Mouse (Mus musculus): Measurements from ENCODE around the gene Fam181b. TPM values are rescaled to one million over a fixed set of nuclear protein-coding genes. Genes with fewer than 3 reads are reported as not detected.

Fam181b gene
- polyA plus RNA-seq, 1 experiment from 2014 or later: 34.3 TPM

- H3K9me3 ChIP-seq (ENCODE audit: control insufficient read depth, low read length): no peaks in the 10 kb centered on the region
- no peaks in the 10 kb centered on the region for H3K36me3 ChIP-seq (ENCODE audit: control insufficient read depth, insufficient read depth, low read length)
- H3K27me3 ChIP-seq (ENCODE audit: control insufficient read depth, insufficient read depth, low read length): no peaks in the 10 kb centered on the region
- DNase-seq (ENCODE audit: low spot score) (no peak), ATAC-seq (ENCODE audit: low FRiP score) (no peak)
- H3K4me1 ChIP-seq (replicated peaks; ENCODE audit: control insufficient read depth, insufficient read depth, low read length): no peaks in the 10 kb centered on the region
- no peak overlapping the region for H3K9ac ChIP-seq (ENCODE audit: low read depth, low read length)
- WGBS: 86% methylated on average over 2 of the region's 2 CpGs
- H3K4me2 ChIP-seq (replicated peaks; ENCODE audit: low read depth, low read length): no peak overlapping the region
- H3K4me3 ChIP-seq (ENCODE audit: low read depth, low read length): no peak overlapping the region
- H3K27ac ChIP-seq (ENCODE audit: low read depth, low read length): no peak overlapping the region
Observed at GRCm38 (mm10) chr7:93110370-93110965, 30.8 kb downstream of the Fam181b start.

- H3K36me3 ChIP-seq (ENCODE audit: control insufficient read depth, insufficient read depth, low read length): no peaks in the 10 kb centered on the region
- H3K27ac ChIP-seq (ENCODE audit: low read depth, low read length): no peak overlapping the region
- WGBS: 90% methylated on average over 6 of the region's 6 CpGs
- no peak for ATAC-seq (ENCODE audit: low FRiP score)
- no peak overlapping the region for H3K9ac ChIP-seq (ENCODE audit: low read depth, low read length)
- no peak overlapping the region for H3K4me2 ChIP-seq (replicated peaks; ENCODE audit: low read depth, low read length)
- no peak overlapping the region for H3K4me3 ChIP-seq (ENCODE audit: low read depth, low read length)
- DNase-seq (ENCODE audit: low spot score): no peak
- no peaks in the 10 kb centered on the region for H3K4me1 ChIP-seq (replicated peaks; ENCODE audit: control insufficient read depth, insufficient read depth, low read length)
- no peaks in the 10 kb centered on the region for H3K27me3 ChIP-seq (ENCODE audit: control insufficient read depth, insufficient read depth, low read length)
- H3K9me3 ChIP-seq (ENCODE audit: control insufficient read depth, low read length): no peaks in the 10 kb centered on the region
Observed at GRCm38 (mm10) chr7:93111056-93111455, 31.4 kb downstream of the Fam181b start.

- no peaks in the 10 kb centered on the region for H3K4me1 ChIP-seq (replicated peaks; ENCODE audit: control insufficient read depth, insufficient read depth, low read length)
- H3K36me3 ChIP-seq (ENCODE audit: control insufficient read depth, insufficient read depth, low read length): no peaks in the 10 kb centered on the region
- WGBS: 47% methylated on average over 1 of the region's 1 CpGs
- no peaks in the 10 kb centered on the region for H3K27me3 ChIP-seq (ENCODE audit: control insufficient read depth, insufficient read depth, low read length)
- ATAC-seq (ENCODE audit: low FRiP score) (no peak), DNase-seq (ENCODE audit: low spot score) (no peak)
- no peaks in the 10 kb centered on the region for H3K9me3 ChIP-seq (ENCODE audit: control insufficient read depth, low read length)
- H3K4me3 ChIP-seq (ENCODE audit: low read depth, low read length): no peak overlapping the region
- H3K9ac ChIP-seq (ENCODE audit: low read depth, low read length): no peak overlapping the region
- H3K27ac ChIP-seq (ENCODE audit: low read depth, low read length): no peak overlapping the region
- no peak overlapping the region for H3K4me2 ChIP-seq (replicated peaks; ENCODE audit: low read depth, low read length)
Observed at GRCm38 (mm10) chr7:93117561-93117960, 37.9 kb downstream of the Fam181b start.

- H3K4me2 ChIP-seq (replicated peaks; ENCODE audit: low read depth, low read length): no peak overlapping the region
- H3K27ac ChIP-seq (ENCODE audit: low read depth, low read length): no peak overlapping the region
- H3K9me3 ChIP-seq (ENCODE audit: control insufficient read depth, low read length): no peaks in the 10 kb centered on the region
- ATAC-seq (ENCODE audit: low FRiP score) (no peak), DNase-seq (ENCODE audit: low spot score) (no peak)
- 63% methylated on average over 1 of the region's 1 CpGs for WGBS
- H3K4me1 ChIP-seq (replicated peaks; ENCODE audit: control insufficient read depth, insufficient read depth, low read length): no peaks in the 10 kb centered on the region
- H3K9ac ChIP-seq (ENCODE audit: low read depth, low read length): no peak overlapping the region
- H3K27me3 ChIP-seq (ENCODE audit: control insufficient read depth, insufficient read depth, low read length): no peaks in the 10 kb centered on the region
- H3K36me3 ChIP-seq (ENCODE audit: control insufficient read depth, insufficient read depth, low read length): no peaks in the 10 kb centered on the region
- H3K4me3 ChIP-seq (ENCODE audit: low read depth, low read length): no peak overlapping the region
Observed at GRCm38 (mm10) chr7:93123936-93124335, 44.3 kb downstream of the Fam181b start.

Other genes with a start within 250 kb of the Fam181b start
- 18.2 and 23.3 TPM in 2 replicates for gene Ddias, start 205.6 kb upstream of the Fam181b start, polyA plus RNA-seq (2014; fragmentation: Nextera tagmentation; extraction: Ambion mirVana)
- gene Prcp, start 205.4 kb upstream of the Fam181b start, polyA plus RNA-seq (2014; fragmentation: Nextera tagmentation; extraction: Ambion mirVana): 19.8 and 26.3 TPM in 2 replicates